Mouse (Mus musculus) heart, embryonic 15.5 days (tissue): ENCODE measurements around the gene Rpl14. TPM values are rescaled to one million over a fixed set of nuclear protein-coding genes. Genes with fewer than 3 reads are reported as not detected.

Experiments used
- ATAC-seq: fragments of 200-750 bp; cut with Nextera tagmentation; replicated peaks from 2 replicates; pipeline ENCODE4 v1.8.0; 2017; ENCODE audit warnings: low read depth, moderate TSS enrichment; ENCODE audit not compliant: insufficient number of reproducible peaks, insufficient read depth, low FRiP score
- H3K27ac ChIP-seq: fragments of 300-500 bp; sonication (generic); 2 replicates; pipeline ENCODE4 v1.5.1; 2015; ENCODE audit warnings: mild to moderate bottlenecking, inconsistent platforms
- H3K27me3 ChIP-seq: fragments of 300-500 bp; sonication (generic); 2 replicates; pipeline ENCODE4 v1.6.1; 2015; ENCODE audit warnings: inconsistent platforms
- H3K36me3 ChIP-seq: fragments of 300-500 bp; sonication (generic); 2 replicates; pipeline ENCODE4 v1.6.1; 2015; ENCODE audit warnings: mild to moderate bottlenecking, inconsistent platforms
- H3K4me1 ChIP-seq: fragments of 300-500 bp; sonication (generic); replicated peaks from 2 replicates; pipeline ENCODE4 v1.6.1; 2015; ENCODE audit warnings: inconsistent platforms
- H3K4me2 ChIP-seq: fragments of 300-500 bp; sonication (generic); 2 replicates; pipeline ENCODE4 v1.6.1; 2015; ENCODE audit warnings: inconsistent platforms, mild to moderate bottlenecking, moderate library complexity
- H3K4me3 ChIP-seq: fragments of 300-500 bp; sonication (generic); 2 replicates; pipeline ENCODE4 v1.5.1; 2015; ENCODE audit warnings: mild to moderate bottlenecking, inconsistent platforms
- H3K9ac ChIP-seq: fragments of 300-500 bp; sonication (generic); 2 replicates; pipeline ENCODE4 v1.6.1; 2015; ENCODE audit warnings: mild to moderate bottlenecking, inconsistent platforms
- H3K9me3 ChIP-seq: fragments of 300-500 bp; sonication (generic); replicated peaks from 2 replicates; pipeline ENCODE4 v1.6.1; 2016; ENCODE audit warnings: inconsistent platforms
- WGBS: fragments of 180-500 bp; shearing (Covaris S2); methylation state at CpG from one replicate; pipeline ENCODE4 v1.1.7; 2015; ENCODE audit warnings: mixed read lengths; 5-methylcytosine and 5-hydroxymethylcytosine counted together
- polyA plus RNA-seq: library from polyadenylated mRNA; unstranded; fragments of >200 nt; fragmentation: Nextera tagmentation; extraction: Ambion mirVana; gene quantifications from 2 replicates; pipeline ENCODE4 v1.2.1, GENCODE M21; 2015

Rpl14 gene
- polyA plus RNA-seq, 1 experiment from 2014 or later = 402 TPM

DNA sequence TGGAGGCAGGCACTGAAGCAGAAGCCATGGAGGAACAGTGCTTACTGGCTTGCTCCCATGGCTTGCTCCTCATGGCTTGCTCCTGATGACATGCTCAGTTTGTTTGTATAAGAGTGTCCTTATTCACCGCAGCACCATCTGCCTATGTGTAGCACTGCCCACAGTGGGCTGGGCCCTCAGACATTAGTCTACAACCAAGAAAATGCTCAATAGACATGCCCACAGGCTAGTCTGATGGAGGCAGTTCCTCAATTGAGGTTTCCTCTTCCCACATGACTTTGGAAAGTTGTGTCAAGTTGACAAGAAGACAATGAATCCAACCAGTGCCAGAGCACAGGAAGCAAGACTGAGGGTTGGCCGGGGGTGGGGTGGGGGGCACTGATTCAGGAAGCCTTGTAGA lies 25.2 kb upstream of the Rpl14 start:
- H3K27ac ChIP-seq = no peak overlapping the region
- no peak for ATAC-seq
- 66% methylated on average over 2 of the region's 2 CpGs for WGBS

DNA sequence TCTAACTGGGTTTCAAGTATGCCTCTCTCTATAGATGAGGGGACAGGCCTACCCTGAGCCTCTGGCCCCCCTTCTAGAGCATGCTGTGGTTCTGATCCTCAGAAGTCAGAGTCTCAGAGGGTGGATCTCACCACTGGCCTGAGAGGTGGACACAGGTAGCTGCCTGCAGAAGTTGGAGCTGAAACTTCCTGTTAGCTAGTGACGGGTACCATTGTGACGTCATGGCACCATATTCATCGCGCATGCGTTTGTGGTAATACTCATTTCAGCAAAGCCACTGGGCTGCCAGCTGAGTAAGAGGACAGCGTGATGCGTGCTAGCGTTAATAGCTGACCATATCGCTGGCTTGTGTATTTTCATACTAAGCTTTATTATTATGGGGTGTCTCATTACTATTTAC lies 24.8 kb upstream of the Rpl14 start:
- ATAC-seq = no peak
- no peak overlapping the region for H3K4me3 ChIP-seq
- 86% methylated on average over 9 of the region's 9 CpGs for WGBS
- no peaks in the 10 kb centered on the region for H3K36me3 ChIP-seq
- 0 out of 2 replicates have a peak, but pooled peaks cover 3% of the 10 kb centered on the region for H3K4me1 ChIP-seq
- no peak overlapping the region; the same call in 1 of the 2 replicates for H3K4me2 ChIP-seq
- no peaks in the 10 kb centered on the region for H3K9me3 ChIP-seq
- H3K27me3 ChIP-seq = peaks cover 11% of the 10 kb centered on the region
- no peak overlapping the region for H3K27ac ChIP-seq
- no peak overlapping the region for H3K9ac ChIP-seq

More for the DNA sequence above, 25.2 kb upstream of the Rpl14 start:
- Histone ChIP-seq H3K36me3 (no peaks in the 10 kb centered on the region), H3K27me3 (peaks cover 13% of the 10 kb centered on the region), H3K4me3 (no peak overlapping the region), H3K4me1 (0 out of 2 replicates have a peak, but pooled peaks cover 3% of the 10 kb centered on the region), H3K9ac (no peak overlapping the region), H3K4me2 (no peak overlapping the region), H3K9me3 (no peaks in the 10 kb centered on the region)

DNA sequence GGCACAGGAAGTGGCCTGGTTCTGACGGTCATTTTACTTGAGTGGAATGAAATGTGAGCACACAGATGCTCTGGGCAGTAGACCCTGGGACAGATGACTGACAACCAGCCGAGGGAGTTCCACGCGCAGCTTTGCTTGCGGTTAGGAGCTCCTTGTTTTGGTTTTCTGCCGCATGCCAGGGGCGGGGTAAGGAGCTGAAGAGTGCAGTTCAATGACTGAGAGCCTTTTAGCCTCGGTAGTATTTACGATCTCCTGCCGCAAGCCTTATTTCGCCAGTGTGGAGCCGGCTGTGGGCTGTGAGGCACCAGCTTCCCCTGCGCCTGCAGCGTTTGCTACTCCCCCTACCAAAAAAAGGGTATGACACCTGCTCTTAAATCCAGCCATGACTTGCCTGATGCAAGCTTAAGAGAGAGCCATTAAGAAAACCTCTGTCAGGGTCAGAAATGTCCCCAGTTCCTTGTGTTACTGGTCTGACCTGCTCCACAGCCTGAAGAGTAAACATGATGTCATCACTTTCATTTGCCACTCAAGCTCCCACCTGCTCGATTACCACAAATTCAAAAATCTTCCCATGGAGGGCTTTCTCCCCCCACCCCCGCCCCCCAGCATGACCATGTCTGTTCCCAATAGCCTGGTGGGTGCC lies 24.1 kb upstream of the Rpl14 start:
- H3K9me3 ChIP-seq = no peaks in the 10 kb centered on the region
- WGBS = 29% methylated on average over 16 of the region's 16 CpGs
- H3K4me3 ChIP-seq = no peak overlapping the region
- peak overlapping the region; percentile 18; the same call in 1 of the 2 replicates for H3K4me2 ChIP-seq
- peaks cover 4% of the 10 kb centered on the region for H3K27me3 ChIP-seq
- H3K4me1 ChIP-seq = 0 out of 2 replicates have a peak, but pooled peaks cover 3% of the 10 kb centered on the region
- no peak for ATAC-seq
- no peak overlapping the region for H3K27ac ChIP-seq
- H3K9ac ChIP-seq = no peak overlapping the region
- no peaks in the 10 kb centered on the region for H3K36me3 ChIP-seq

- ATAC-seq = no peak
- 85% methylated on average over 9 of the region's 9 CpGs for WGBS
- H3K4me1 ChIP-seq = 0 out of 2 replicates have a peak, but pooled peaks cover 3% of the 10 kb centered on the region
- H3K4me2 ChIP-seq = no peak overlapping the region
- no peaks in the 10 kb centered on the region for H3K9me3 ChIP-seq
- no peaks in the 10 kb centered on the region for H3K27me3 ChIP-seq
- no peak overlapping the region for H3K27ac ChIP-seq
- no peak overlapping the region for H3K9ac ChIP-seq
- H3K4me3 ChIP-seq = no peak overlapping the region
- H3K36me3 ChIP-seq = no peaks in the 10 kb centered on the region
These were observed 20.5 kb upstream of the Rpl14 start for GRCm38 (mm10) chr9:120550778-120551177.

DNA sequence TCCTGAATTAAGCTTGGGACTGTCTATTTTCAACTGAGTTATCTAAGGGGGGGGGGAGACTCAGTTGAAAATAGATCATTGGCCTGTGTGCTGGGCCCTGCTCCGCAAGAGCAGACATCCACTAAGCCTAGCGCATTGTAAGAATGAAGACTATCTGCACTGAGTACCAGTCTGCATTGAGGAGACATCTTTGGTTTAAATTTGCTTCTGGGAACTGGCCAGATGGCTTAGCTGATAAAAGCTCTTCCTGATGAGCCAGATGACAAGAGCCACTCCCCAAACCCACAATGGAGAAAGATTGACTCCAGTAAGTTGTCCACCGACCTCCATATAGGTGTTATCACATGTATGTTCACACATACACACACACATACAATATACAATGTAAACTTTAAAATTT lies 7.7 kb upstream of the Rpl14 start:
- H3K36me3 ChIP-seq = no peaks in the 10 kb centered on the region
- no peak overlapping the region for H3K9ac ChIP-seq
- no peak overlapping the region for H3K27ac ChIP-seq
- H3K9me3 ChIP-seq = no peaks in the 10 kb centered on the region
- no peaks in the 10 kb centered on the region for H3K4me1 ChIP-seq
- ATAC-seq = no peak
- WGBS = 78% methylated on average over 3 of the region's 3 CpGs
- no peak overlapping the region for H3K4me3 ChIP-seq
- no peak overlapping the region for H3K4me2 ChIP-seq
- H3K27me3 ChIP-seq = no peaks in the 10 kb centered on the region

- H3K27ac ChIP-seq = no peak overlapping the region
- H3K9me3 ChIP-seq = no peaks in the 10 kb centered on the region
- H3K36me3 ChIP-seq = no peaks in the 10 kb centered on the region
- no peaks in the 10 kb centered on the region for H3K4me1 ChIP-seq
- WGBS = 66% methylated on average over 2 of the region's 2 CpGs
- no peaks in the 10 kb centered on the region for H3K27me3 ChIP-seq
- no peak overlapping the region for H3K9ac ChIP-seq
- ATAC-seq = no peak
- H3K4me3 ChIP-seq = no peak overlapping the region
- H3K4me2 ChIP-seq = no peak overlapping the region
These were observed 7.0 kb upstream of the Rpl14 start for GRCm38 (mm10) chr9:120564247-120564646.

GRCm38 (mm10) chr9:120566384-120566783 lies 4.9 kb upstream of the Rpl14 start:
- no peak overlapping the region for H3K27ac ChIP-seq
- no peak overlapping the region for H3K9ac ChIP-seq
- H3K36me3 ChIP-seq = no peaks in the 10 kb centered on the region
- no peak for ATAC-seq
- no peak overlapping the region for H3K4me2 ChIP-seq
- H3K4me3 ChIP-seq = no peak overlapping the region
- H3K4me1 ChIP-seq = peaks cover 8% of the 10 kb centered on the region
- 64% methylated on average over 5 of the region's 5 CpGs for WGBS
- no peaks in the 10 kb centered on the region for H3K27me3 ChIP-seq
- no peaks in the 10 kb centered on the region for H3K9me3 ChIP-seq

GRCm38 (mm10) chr9:120568917-120569316 lies 2.3 kb upstream of the Rpl14 start:
- 27% methylated on average over 2 of the region's 2 CpGs for WGBS
- Histone ChIP-seq H3K36me3 (peaks cover 15% of the 10 kb centered on the region), H3K9me3 (no peaks in the 10 kb centered on the region), H3K4me3 (no peak overlapping the region), H3K9ac (no peak overlapping the region), H3K27ac (no peak overlapping the region), H3K4me1 (peaks cover 21% of the 10 kb centered on the region), H3K4me2 (no peak overlapping the region), H3K27me3 (no peaks in the 10 kb centered on the region)
- no peak for ATAC-seq

DNA sequence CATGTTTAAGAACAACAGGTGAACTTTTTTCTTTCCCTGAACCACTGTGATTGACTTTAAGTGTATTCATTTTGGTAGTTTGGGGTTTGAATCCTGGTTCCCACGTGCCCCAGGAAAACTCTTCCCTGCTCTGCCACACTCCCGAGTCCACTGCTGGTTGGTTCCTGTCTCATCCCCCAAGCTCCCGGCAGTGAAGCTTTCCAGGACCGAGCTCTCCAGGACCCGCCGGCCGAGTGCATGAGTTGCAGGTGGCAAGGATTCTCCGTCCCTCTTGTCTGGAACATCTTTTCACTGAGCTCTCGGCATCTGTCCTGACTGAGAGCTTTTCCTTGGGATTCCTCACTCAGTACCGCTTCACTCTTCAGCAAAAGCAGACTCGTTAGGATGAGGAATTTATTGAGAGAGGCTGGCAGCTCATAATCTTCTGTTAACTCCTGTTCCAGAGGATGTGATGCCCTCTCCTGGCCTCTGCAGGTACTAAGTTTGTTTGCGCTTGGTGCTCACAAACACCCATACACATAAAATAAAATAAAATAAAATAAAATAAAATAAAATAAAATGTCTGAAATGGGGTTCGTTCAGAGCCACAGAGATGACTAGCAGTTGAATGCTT lies 1.4 kb upstream of the Rpl14 start:
- no peaks in the 10 kb centered on the region for H3K27me3 ChIP-seq
- no peak overlapping the region for H3K27ac ChIP-seq
- no peak overlapping the region for H3K4me3 ChIP-seq
- no peak for ATAC-seq
- H3K36me3 ChIP-seq = peaks cover 25% of the 10 kb centered on the region
- WGBS = 57% methylated on average over 13 of the region's 13 CpGs
- H3K9me3 ChIP-seq = no peaks in the 10 kb centered on the region
- no peak overlapping the region for H3K9ac ChIP-seq
- H3K4me2 ChIP-seq = 0 out of 2 replicates have a peak overlapping the region, but pooled peaks have one; percentile 16
- H3K4me1 ChIP-seq = peaks cover 21% of the 10 kb centered on the region

DNA sequence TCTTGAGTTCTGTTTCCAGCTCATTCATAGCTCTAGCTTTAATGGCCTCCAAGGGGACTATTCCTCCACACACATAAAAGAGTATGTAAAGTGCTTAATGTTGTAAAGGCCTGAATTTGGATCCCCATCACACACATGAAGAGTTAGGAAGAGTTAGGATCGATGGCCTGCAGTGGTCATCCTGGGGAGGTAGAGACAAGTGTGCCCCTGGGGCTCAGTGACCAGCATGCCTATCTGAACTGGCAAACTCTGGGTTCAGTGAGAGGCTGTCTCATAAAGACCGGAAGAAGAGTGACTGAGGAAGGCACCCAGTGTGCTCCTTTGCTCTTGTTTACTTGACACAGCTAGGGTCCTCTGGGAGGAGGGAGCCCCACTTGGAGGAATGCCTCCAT lies 914 bp upstream of the Rpl14 start:
- Histone ChIP-seq H3K4me3 (peak overlapping the region; percentile 97), H3K27ac (no peak overlapping the region), H3K36me3 (peaks cover 30% of the 10 kb centered on the region), H3K27me3 (no peaks in the 10 kb centered on the region), H3K4me2 (peak overlapping the region; percentile 81), H3K9ac (peak overlapping the region; percentile 98), H3K9me3 (no peaks in the 10 kb centered on the region), H3K4me1 (peaks cover 21% of the 10 kb centered on the region)
- no peak for ATAC-seq
- 60% methylated on average over 2 of the region's 2 CpGs for WGBS

GRCm38 (mm10) chr9:120571593-120572385 lies 545 bp downstream of the Rpl14 start:
- no peaks in the 10 kb centered on the region for H3K27me3 ChIP-seq
- H3K9me3 ChIP-seq = no peaks in the 10 kb centered on the region
- peak; percentile 76 for ATAC-seq
- peak overlapping the region; percentile 98 for H3K9ac ChIP-seq
- peak overlapping the region; percentile 81 for H3K4me2 ChIP-seq
- peak overlapping the region; percentile 97 for H3K4me3 ChIP-seq
- peaks cover 40% of the 10 kb centered on the region for H3K36me3 ChIP-seq
- WGBS = 1% methylated on average over 53 of the region's 53 CpGs
- peaks cover 27% of the 10 kb centered on the region for H3K4me1 ChIP-seq
- peak overlapping the region; percentile 86 for H3K27ac ChIP-seq
